Mouse (Mus musculus): ENCODE results near the gene Mup8. TPM values are rescaled to one million over a fixed set of nuclear protein-coding genes. Genes with fewer than 3 reads are reported as not detected.
"Not testable (repeated sequence)": the region's sequence is repeated elsewhere in the genome, so short reads cannot be mapped to it uniquely, and the experiment has no call there.

Mup8 gene
- not detected in 2 replicates for polyA plus RNA-seq (2014; fragmentation: Nextera tagmentation; extraction: Ambion mirVana)

DNA sequence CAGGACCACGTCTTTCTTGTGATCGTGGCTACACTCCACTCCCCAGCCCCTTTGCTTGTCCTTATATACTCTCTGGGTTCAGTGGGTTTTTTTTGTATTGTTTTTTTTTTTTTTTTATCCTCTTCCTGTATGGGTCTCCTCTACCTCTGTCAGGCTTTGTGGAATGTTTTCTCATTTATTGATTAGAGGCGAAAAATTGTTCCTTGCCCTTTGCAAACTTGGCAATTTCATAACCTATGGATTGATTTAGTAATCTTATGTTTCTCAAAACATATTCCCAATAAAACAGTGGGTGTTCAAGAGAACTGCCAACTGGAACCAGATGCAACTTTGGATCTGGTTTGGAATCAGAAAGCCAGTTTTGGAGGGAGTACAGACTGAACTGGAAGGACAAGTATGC lies at the start of gene Mup8:
Gene Mup8, minus strand, starts transcription at position 101 of the 400 bp plus-strand sequence.
- DNase-seq (ENCODE audit: low spot score); H3K4me2 ChIP-seq (ENCODE audit: low read depth, severe bottlenecking); H3K27me3 ChIP-seq (ENCODE audit: control insufficient read depth, insufficient read depth, low read length); H3K4me3 ChIP-seq (ENCODE audit: low read depth, low read length); H3K4me1 ChIP-seq (ENCODE audit: control insufficient read depth, insufficient read depth, low read length); ATAC-seq (ENCODE audit: insufficient number of reproducible peaks, low FRiP score, low TSS enrichment, low read depth); H3K9me3 ChIP-seq (ENCODE audit: control insufficient read depth, low read length); H3K9ac ChIP-seq (ENCODE audit: low read length); H3K36me3 ChIP-seq (ENCODE audit: control insufficient read depth, insufficient read depth, low read length); H3K27ac ChIP-seq (replicated peaks; ENCODE audit: low read depth, low read length): not testable (repeated sequence)
- 84% methylated on average over 3 of the region's 3 CpGs for WGBS

GRCm38 (mm10) chr4:60265977-60266770 lies 43.8 kb upstream of the Mup8 start:
- not testable (repeated sequence) for H3K27ac ChIP-seq (replicated peaks; ENCODE audit: low read depth, low read length); H3K36me3 ChIP-seq (ENCODE audit: control insufficient read depth, insufficient read depth, low read length); DNase-seq (ENCODE audit: low spot score); H3K4me2 ChIP-seq (ENCODE audit: low read depth, severe bottlenecking); H3K4me1 ChIP-seq (ENCODE audit: control insufficient read depth, insufficient read depth, low read length); H3K4me3 ChIP-seq (ENCODE audit: low read depth, low read length); ATAC-seq (ENCODE audit: insufficient number of reproducible peaks, low FRiP score, low TSS enrichment, low read depth); H3K9ac ChIP-seq (ENCODE audit: low read length); H3K27me3 ChIP-seq (ENCODE audit: control insufficient read depth, insufficient read depth, low read length); H3K9me3 ChIP-seq (ENCODE audit: control insufficient read depth, low read length)
- 76% methylated on average over 9 of the region's 11 CpGs for WGBS

GRCm38 (mm10) chr4:60262706-60263105 lies 40.3 kb upstream of the Mup8 start:
- not testable (repeated sequence) for ATAC-seq (ENCODE audit: insufficient number of reproducible peaks, low FRiP score, low TSS enrichment, low read depth); H3K27ac ChIP-seq (replicated peaks; ENCODE audit: low read depth, low read length); H3K9ac ChIP-seq (ENCODE audit: low read length); DNase-seq (ENCODE audit: low spot score); H3K27me3 ChIP-seq (ENCODE audit: control insufficient read depth, insufficient read depth, low read length); H3K9me3 ChIP-seq (ENCODE audit: control insufficient read depth, low read length); H3K4me3 ChIP-seq (ENCODE audit: low read depth, low read length); H3K4me1 ChIP-seq (ENCODE audit: control insufficient read depth, insufficient read depth, low read length); H3K4me2 ChIP-seq (ENCODE audit: low read depth, severe bottlenecking); H3K36me3 ChIP-seq (ENCODE audit: control insufficient read depth, insufficient read depth, low read length)
- 96% methylated on average over 3 of the region's 4 CpGs for WGBS

Other genes with a start within 250 kb of the Mup8 start
- gene Mup7, start 152.1 kb downstream of the Mup8 start, polyA plus RNA-seq (2014; fragmentation: Nextera tagmentation; extraction: Ambion mirVana): not detected in 2 replicates
- not detected in 2 replicates for gene Mup2, start 68.3 kb downstream of the Mup8 start, polyA plus RNA-seq (2014; fragmentation: Nextera tagmentation; extraction: Ambion mirVana)
- gene Mup9, start 199.4 kb upstream of the Mup8 start, polyA plus RNA-seq (2014; fragmentation: Nextera tagmentation; extraction: Ambion mirVana): 0.95 and 1.2 TPM in 2 replicates

All from limb, embryonic 11.5 days (tissue).